Mouse (Mus musculus) neural tube, embryonic 12.5 days (tissue): ENCODE measurements at regions not wholly inside any gene's neighbourhood (a gene's known extent, or its start where the extent isn't known, plus 50 kb on each side); places are given as distances from the start of the nearest gene placed in this dataset.
"Not testable (repeated sequence)": the region's sequence is repeated elsewhere in the genome, so short reads cannot be mapped to it uniquely, and the experiment has no call there.

ENCODE experiments used
- ATAC-seq: fragments of 200-750 bp; cut with Nextera tagmentation; 2 replicates; pipeline ENCODE4 v1.8.0; 2017; ENCODE audit warnings: low read depth, mild to moderate bottlenecking, moderate TSS enrichment, moderate library complexity; ENCODE audit not compliant: low FRiP score
- H3K27ac ChIP-seq: fragments of 300-500 bp; sonication (generic); 2 replicates; pipeline ENCODE4 v1.5.1; 2016
- H3K27me3 ChIP-seq: fragments of 300-500 bp; sonication (generic); replicated peaks from 2 replicates; pipeline ENCODE4 v1.6.1; 2016; ENCODE audit warnings: mild to moderate bottlenecking
- H3K36me3 ChIP-seq: fragments of 300-500 bp; sonication (generic); 2 replicates; pipeline ENCODE4 v1.6.1; 2016; ENCODE audit warnings: mild to moderate bottlenecking
- H3K4me1 ChIP-seq: fragments of 300-500 bp; sonication (generic); 2 replicates; pipeline ENCODE4 v1.6.1; 2016
- H3K4me2 ChIP-seq: fragments of 300-500 bp; sonication (generic); replicated peaks from 2 replicates; pipeline ENCODE4 v1.6.1; 2016; ENCODE audit warnings: mild to moderate bottlenecking
- H3K4me3 ChIP-seq: fragments of 300-500 bp; sonication (generic); 2 replicates; pipeline ENCODE4 v1.5.1; 2016
- H3K9ac ChIP-seq: fragments of 300-500 bp; sonication (generic); 2 replicates; pipeline ENCODE4 v1.6.1; 2016; ENCODE audit warnings: mild to moderate bottlenecking
- H3K9me3 ChIP-seq: fragments of 300-500 bp; sonication (generic); 2 replicates; pipeline ENCODE4 v1.6.1; 2016; ENCODE audit warnings: mild to moderate bottlenecking
- WGBS: fragments of 180-500 bp; shearing (Covaris S2); methylation state at CpG from one replicate; pipeline ENCODE4 v1.1.7; 2016; 5-methylcytosine and 5-hydroxymethylcytosine counted together

DNA sequence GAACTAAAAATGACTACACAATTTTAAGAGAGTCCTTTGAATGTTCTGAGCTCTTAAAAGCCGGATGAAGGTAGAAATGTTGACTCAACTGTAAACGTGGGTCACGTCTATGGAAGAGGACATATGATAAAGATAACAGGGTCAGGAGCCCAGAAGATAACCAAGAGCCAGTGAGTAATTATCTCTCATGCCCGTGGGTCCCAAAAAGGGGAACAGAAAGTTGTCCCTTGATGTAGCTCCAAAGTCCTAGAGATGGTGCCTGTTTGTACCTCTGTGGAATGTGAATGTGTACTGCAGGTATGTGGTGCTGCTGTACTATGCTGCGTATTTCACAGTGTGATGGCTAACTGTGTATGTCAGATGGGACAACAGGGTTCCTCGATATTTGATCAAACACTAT lies 479.1 kb downstream of the Gja1 start:
- 91% methylated on average over 6 of the region's 6 CpGs for WGBS
- H3K4me2 ChIP-seq = no peak overlapping the region
- H3K27me3 ChIP-seq = no peaks in the 10 kb centered on the region
- ATAC-seq = no peak
- H3K36me3 ChIP-seq = no peaks in the 10 kb centered on the region
- H3K4me1 ChIP-seq = no peaks in the 10 kb centered on the region
- H3K4me3 ChIP-seq = no peak overlapping the region
- no peaks in the 10 kb centered on the region for H3K9me3 ChIP-seq
- no peak overlapping the region for H3K9ac ChIP-seq
- H3K27ac ChIP-seq = no peak overlapping the region

DNA sequence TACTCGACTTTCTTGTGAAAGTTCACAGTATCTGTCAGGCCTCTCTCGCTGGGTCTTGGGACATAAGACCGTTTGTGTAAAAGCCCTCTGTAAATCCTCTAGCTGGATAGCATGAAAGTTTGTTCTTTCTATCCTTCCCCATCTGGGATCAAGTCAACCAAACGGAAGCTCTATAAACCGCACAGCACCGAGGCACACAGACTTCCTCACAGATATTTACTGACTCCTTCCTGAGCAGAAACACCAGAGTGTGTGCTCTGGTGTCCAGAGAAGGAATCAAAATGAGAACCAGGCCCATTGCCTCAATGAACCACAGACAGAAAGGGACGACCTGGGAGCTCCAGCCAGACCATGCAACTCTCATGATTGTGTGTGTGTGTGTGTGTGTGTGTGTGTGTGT lies 502.6 kb downstream of the Gja1 start:
- Histone ChIP-seq H3K27me3 (no peaks in the 10 kb centered on the region), H3K9me3 (no peaks in the 10 kb centered on the region), H3K4me3 (no peak overlapping the region), H3K4me2 (no peak overlapping the region), H3K9ac (no peak overlapping the region), H3K36me3 (no peaks in the 10 kb centered on the region), H3K4me1 (no peaks in the 10 kb centered on the region), H3K27ac (no peak overlapping the region)
- no peak for ATAC-seq
- 83% methylated on average over 7 of the region's 7 CpGs for WGBS

- H3K36me3 ChIP-seq = no peaks in the 10 kb centered on the region
- no peak overlapping the region for H3K9ac ChIP-seq
- no peak for ATAC-seq
- no peaks in the 10 kb centered on the region for H3K4me1 ChIP-seq
- no peak overlapping the region for H3K4me2 ChIP-seq
- H3K9me3 ChIP-seq = no peaks in the 10 kb centered on the region
- 74% methylated on average over 12 of the region's 12 CpGs for WGBS
- H3K27me3 ChIP-seq = no peaks in the 10 kb centered on the region
- H3K27ac ChIP-seq = no peak overlapping the region
- H3K4me3 ChIP-seq = no peak overlapping the region
Observed at GRCm38 (mm10) chr10:56880154-56880591, 503.0 kb downstream of the Gja1 start.

DNA sequence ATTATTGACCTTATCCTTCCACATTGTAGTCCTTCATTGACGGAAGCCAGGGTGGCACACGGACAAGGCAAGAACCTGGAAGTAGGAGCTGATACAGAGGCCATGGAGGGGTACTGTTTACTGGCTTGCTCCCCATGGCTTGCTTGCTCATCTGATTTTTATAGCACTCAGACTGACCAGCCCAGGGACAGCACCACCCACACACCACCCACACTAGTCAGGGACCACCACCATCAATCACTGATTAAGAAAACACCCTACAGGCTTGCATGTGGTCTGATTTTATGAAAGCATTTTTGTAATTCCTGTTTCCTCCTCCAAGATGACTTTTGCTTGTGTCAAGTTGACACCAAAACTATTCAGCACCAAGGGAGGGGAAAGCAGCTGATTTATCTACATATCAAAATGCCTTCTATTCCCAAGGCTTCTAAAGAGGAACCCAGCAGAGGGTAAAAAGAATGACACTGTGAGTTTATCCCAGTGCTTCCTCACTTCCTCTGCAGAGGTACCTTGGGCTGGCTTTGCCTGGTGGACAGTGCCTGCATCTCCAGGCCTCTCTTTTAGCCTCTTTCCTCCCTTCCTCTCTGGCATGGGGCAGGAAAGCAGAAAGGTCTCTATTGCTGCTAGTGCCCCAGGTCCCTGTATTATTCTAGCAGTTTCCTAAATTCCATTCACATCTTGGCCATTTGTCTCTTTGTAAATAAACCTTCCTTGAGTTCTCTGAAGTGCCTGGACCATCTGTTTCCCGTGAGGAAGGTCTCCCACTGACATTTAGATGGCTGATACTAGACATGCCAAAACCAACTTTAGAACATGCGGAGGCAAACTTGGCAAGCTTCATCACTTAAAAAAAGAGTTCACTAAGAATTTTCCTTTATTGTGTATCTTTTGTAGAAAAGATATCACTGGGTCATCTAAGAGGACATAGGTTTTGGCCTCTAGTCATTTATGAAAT lies 507.6 kb downstream of the Gja1 start:
- H3K27me3 ChIP-seq = no peaks in the 10 kb centered on the region
- 76% methylated on average over 4 of the region's 4 CpGs for WGBS
- no peak overlapping the region for H3K4me2 ChIP-seq
- no peak overlapping the region for H3K27ac ChIP-seq
- no peak overlapping the region for H3K9ac ChIP-seq
- no peaks in the 10 kb centered on the region for H3K4me1 ChIP-seq
- H3K36me3 ChIP-seq = no peaks in the 10 kb centered on the region
- no peak for ATAC-seq
- no peak overlapping the region for H3K4me3 ChIP-seq
- H3K9me3 ChIP-seq = no peaks in the 10 kb centered on the region

GRCm38 (mm10) chr10:56891530-56891929 lies 514.4 kb downstream of the Gja1 start:
- not testable (repeated sequence) for H3K4me3 ChIP-seq, H3K9ac ChIP-seq, H3K9me3 ChIP-seq, H3K27ac ChIP-seq, ATAC-seq, H3K27me3 ChIP-seq, H3K36me3 ChIP-seq, H3K4me1 ChIP-seq, H3K4me2 ChIP-seq
- WGBS = 91% methylated on average over 2 of the region's 2 CpGs

DNA sequence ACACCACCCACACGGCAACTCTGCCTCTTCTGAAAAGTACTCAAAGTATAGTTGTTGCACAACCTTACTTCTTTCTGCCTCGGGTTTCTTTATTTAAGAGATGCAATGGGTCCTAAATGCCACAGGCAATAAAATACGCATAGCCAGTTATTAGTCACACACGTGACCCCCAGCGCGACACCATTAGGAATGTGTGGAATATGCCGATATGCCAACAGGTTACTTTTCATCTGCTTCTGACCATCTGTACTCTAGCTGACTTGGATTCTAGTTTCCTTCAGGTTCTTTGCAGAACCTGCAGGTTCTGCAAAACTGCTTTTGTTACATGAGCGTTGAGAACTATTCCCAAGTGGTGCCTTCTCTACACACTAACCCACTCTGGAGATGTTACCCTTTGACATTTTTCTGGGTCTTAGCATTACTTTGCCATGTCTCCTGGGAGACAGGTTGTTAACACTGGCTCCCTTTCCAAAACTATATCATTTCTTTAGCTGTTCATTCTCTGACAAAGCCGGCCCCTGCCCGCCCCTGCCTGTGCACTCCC lies 515.6 kb downstream of the Gja1 start:
- ATAC-seq = peak; percentile 37; the same call in 1 of the 2 replicates

DNA sequence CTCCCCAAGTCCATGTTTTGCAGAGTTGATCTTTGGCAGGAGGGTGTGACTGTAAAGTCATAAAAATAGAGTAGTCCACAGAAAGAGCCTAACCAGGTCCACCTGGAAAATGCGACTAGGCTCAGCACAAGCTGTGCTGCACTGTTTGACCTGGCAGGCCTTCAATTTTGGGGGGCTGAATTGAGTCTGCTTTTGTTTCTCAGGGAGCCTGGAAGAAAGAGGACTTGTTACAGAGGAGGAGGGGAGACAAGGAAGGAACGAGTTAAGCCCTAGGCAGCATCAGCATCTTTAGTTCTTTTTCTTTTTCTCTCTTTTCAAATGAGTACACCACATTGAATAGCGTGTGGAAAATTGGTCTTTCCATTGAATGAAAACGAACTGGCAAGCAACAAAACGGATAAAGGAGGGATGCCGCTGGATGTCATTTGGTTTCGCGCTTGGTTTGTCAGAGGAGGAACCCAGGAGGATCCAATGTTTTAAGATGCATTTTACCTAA lies 516.1 kb downstream of the Gja1 start:
- peaks cover 6% of the 10 kb centered on the region for H3K4me1 ChIP-seq
- WGBS = 6% methylated on average over 8 of the region's 8 CpGs
- H3K4me3 ChIP-seq = no peak overlapping the region
- H3K27me3 ChIP-seq = no peaks in the 10 kb centered on the region
- H3K36me3 ChIP-seq = no peaks in the 10 kb centered on the region
- peak; percentile 85 for ATAC-seq
- peak overlapping the region; percentile 30 for H3K4me2 ChIP-seq
- no peak overlapping the region for H3K27ac ChIP-seq
- H3K9ac ChIP-seq = no peak overlapping the region
- no peaks in the 10 kb centered on the region for H3K9me3 ChIP-seq

More for the DNA sequence above, 515.6 kb downstream of the Gja1 start:
- no peak overlapping the region for H3K9ac ChIP-seq
- H3K27ac ChIP-seq = no peak overlapping the region
- no peaks in the 10 kb centered on the region for H3K9me3 ChIP-seq
- H3K4me2 ChIP-seq = peak overlapping the region; percentile 30
- 47% methylated on average over 10 of the region's 10 CpGs for WGBS
- H3K4me1 ChIP-seq = peaks cover 6% of the 10 kb centered on the region
- no peak overlapping the region for H3K4me3 ChIP-seq
- no peaks in the 10 kb centered on the region for H3K27me3 ChIP-seq
- no peaks in the 10 kb centered on the region for H3K36me3 ChIP-seq

- WGBS = 52% methylated on average over 5 of the region's 5 CpGs
Observed at GRCm38 (mm10) chr10:56899640-56900274, 522.6 kb downstream of the Gja1 start.

GRCm38 (mm10) chr10:56900914-56901313 lies 523.8 kb downstream of the Gja1 start:
- H3K36me3 ChIP-seq = no peaks in the 10 kb centered on the region
- no peaks in the 10 kb centered on the region for H3K9me3 ChIP-seq
- ATAC-seq = no peak
- no peak overlapping the region for H3K4me3 ChIP-seq
- WGBS = 90% methylated on average over 6 of the region's 6 CpGs
- H3K27me3 ChIP-seq = no peaks in the 10 kb centered on the region
- H3K4me2 ChIP-seq = no peak overlapping the region
- no peak overlapping the region for H3K9ac ChIP-seq
- H3K4me1 ChIP-seq = no peaks in the 10 kb centered on the region
- H3K27ac ChIP-seq = no peak overlapping the region

More at GRCm38 (mm10) chr10:56899640-56900274, 522.6 kb downstream of the Gja1 start:
- Histone ChIP-seq H3K27ac (no peak overlapping the region), H3K4me2 (no peak overlapping the region), H3K9ac (no peak overlapping the region), H3K4me3 (no peak overlapping the region), H3K36me3 (no peaks in the 10 kb centered on the region), H3K9me3 (no peaks in the 10 kb centered on the region), H3K27me3 (no peaks in the 10 kb centered on the region), H3K4me1 (no peaks in the 10 kb centered on the region)
- no peak for ATAC-seq

- Histone ChIP-seq H3K4me1 (no peaks in the 10 kb centered on the region), H3K9me3 (no peaks in the 10 kb centered on the region), H3K27me3 (no peaks in the 10 kb centered on the region), H3K4me3 (no peak overlapping the region), H3K4me2 (no peak overlapping the region), H3K27ac (no peak overlapping the region), H3K36me3 (no peaks in the 10 kb centered on the region), H3K9ac (no peak overlapping the region)
- no peak for ATAC-seq
- WGBS = 98% methylated on average over 1 of the region's 1 CpGs
Observed at GRCm38 (mm10) chr10:56912711-56913110, 535.6 kb downstream of the Gja1 start.

- H3K27me3 ChIP-seq = no peaks in the 10 kb centered on the region
- no peak overlapping the region for H3K27ac ChIP-seq
- no peak overlapping the region for H3K9ac ChIP-seq
- H3K36me3 ChIP-seq = no peaks in the 10 kb centered on the region
- WGBS = 86% methylated on average over 5 of the region's 5 CpGs
- ATAC-seq = no peak
- no peak overlapping the region for H3K4me2 ChIP-seq
- H3K4me1 ChIP-seq = no peaks in the 10 kb centered on the region
- no peaks in the 10 kb centered on the region for H3K9me3 ChIP-seq
- H3K4me3 ChIP-seq = no peak overlapping the region
Observed at GRCm38 (mm10) chr10:56914103-56914502, 537.0 kb downstream of the Gja1 start.

DNA sequence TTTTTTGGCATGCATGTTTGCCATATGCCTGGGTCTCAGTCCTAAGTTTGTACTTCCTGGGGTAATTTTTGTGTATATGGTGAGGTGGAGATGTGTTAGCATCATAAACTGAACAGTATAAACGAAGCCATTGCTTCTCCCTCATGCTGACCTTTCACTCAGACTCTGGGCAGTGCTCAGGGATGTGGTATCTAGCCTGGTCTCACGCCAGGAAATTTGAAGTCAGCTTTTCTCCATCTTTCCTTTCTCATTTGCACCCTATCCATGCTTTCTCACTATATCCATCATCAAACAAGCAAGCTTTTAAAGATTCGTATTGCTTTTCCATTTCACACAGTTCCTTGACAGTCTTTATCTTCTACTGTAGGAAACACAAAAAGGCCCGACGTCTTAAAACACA lies 541.3 kb downstream of the Gja1 start:
- ATAC-seq = no peak

More for the DNA sequence above, 541.3 kb downstream of the Gja1 start:
- H3K4me3 ChIP-seq = no peak overlapping the region
- no peaks in the 10 kb centered on the region for H3K27me3 ChIP-seq
- no peak overlapping the region for H3K27ac ChIP-seq
- no peaks in the 10 kb centered on the region for H3K9me3 ChIP-seq
- no peak overlapping the region for H3K9ac ChIP-seq
- 81% methylated on average over 5 of the region's 5 CpGs for WGBS
- no peaks in the 10 kb centered on the region for H3K36me3 ChIP-seq
- no peak overlapping the region for H3K4me2 ChIP-seq
- H3K4me1 ChIP-seq = peaks cover 7% of the 10 kb centered on the region; the same call in 1 of the 2 replicates
